Comparison of ENCODE assay signal across 13 mouse cellular contexts in the genomic region with DNA sequence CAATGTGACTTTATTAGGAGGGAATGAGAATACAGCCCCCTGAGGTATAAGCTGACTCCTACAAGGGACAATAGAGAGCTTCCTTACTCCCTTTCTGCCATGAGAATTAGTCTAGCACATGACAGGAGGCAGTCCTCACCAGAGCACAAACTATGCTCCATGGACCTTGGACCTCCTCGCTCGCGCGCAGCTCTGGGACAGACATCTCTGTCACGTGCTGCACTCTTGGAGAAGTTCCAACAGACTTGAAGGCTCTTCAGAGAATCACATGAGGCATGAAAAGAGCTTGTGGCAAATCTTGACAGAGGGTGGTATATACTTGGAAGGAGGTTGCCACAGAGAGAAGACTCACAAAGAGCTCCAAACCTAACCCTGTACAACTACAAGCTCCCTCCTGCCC. TPM values are rescaled to one million over a fixed set of nuclear protein-coding genes. Genes with fewer than 3 reads are reported as not detected.
A peak's percentile ranks its signal among the peaks of the same experiment; 100 is the strongest.
DNase-seq lines count a peak whose midpoint lies in the region; ATAC-seq and TF ChIP-seq lines count a peak whose summit lies in the region.
"Had no signal": no experiment of that assay in that cellular context is flagged by ENCODE, and none has a peak within 500 bp of the region (broad histone marks: within the 10 kb centered on the region; RNA-seq: fewer than 3 reads in every experiment).

No protein-coding gene starts in this region.

- ATAC-seq in kidney, embryonic 14.5 days (ENCODE audit: low FRiP score, low TSS enrichment) = no peak
- peak; percentile 44 for ATAC-seq in stomach, embryonic 16.5 days (ENCODE audit: insufficient read depth, low FRiP score)
- ATAC-seq: hindbrain, embryonic 16.5 days; Patski had no signal

- 85% methylated on average over 5 of the region's 5 CpGs for WGBS in kidney, embryonic 14.5 days
- 80% methylated on average over 5 of the region's 5 CpGs for WGBS in stomach, embryonic 16.5 days

- no peak for TF ChIP-seq CTCF in brain, embryonic 14.5 days (IDR thresholded peaks at IDR 0.05; ENCODE audit: borderline replicate concordance, extremely low read depth, insufficient read depth, insufficient read length)

- TF ChIP-seq POLR2A in brain, embryonic 14.5 days (IDR thresholded peaks at IDR 0.05; ENCODE audit: borderline replicate concordance, extremely low read depth, insufficient read depth, insufficient read length, poor library complexity, severe bottlenecking) = no peak

- H3K9ac ChIP-seq in kidney, embryonic 14.5 days (ENCODE audit: low read depth, low read length) = no peak overlapping the region
- no peak overlapping the region for H3K9ac ChIP-seq in stomach, embryonic 16.5 days (ENCODE audit: low read length)
- H3K9ac ChIP-seq: limb, embryonic 15.5 days had no signal

- H3K4me2 ChIP-seq in kidney, embryonic 14.5 days (replicated peaks; ENCODE audit: low read depth, low read length) = no peak overlapping the region
- no peak overlapping the region for H3K4me2 ChIP-seq in stomach, embryonic 16.5 days (ENCODE audit: low read depth, low read length)
- H3K4me2 ChIP-seq: limb, embryonic 15.5 days had no signal

- H3K9me3 ChIP-seq in kidney, embryonic 14.5 days (ENCODE audit: control insufficient read depth, low read length) = no peaks in the 10 kb centered on the region
- no peaks in the 10 kb centered on the region for H3K9me3 ChIP-seq in stomach, embryonic 16.5 days (replicated peaks; ENCODE audit: control insufficient read depth, low read length)
- H3K9me3 ChIP-seq: limb, embryonic 15.5 days had no signal

- no peak overlapping the region for H3K27ac ChIP-seq in kidney, embryonic 14.5 days (ENCODE audit: low read depth, low read length)
- H3K27ac ChIP-seq in stomach, embryonic 16.5 days (ENCODE audit: low read length) = no peak overlapping the region
- H3K27ac ChIP-seq: limb, embryonic 15.5 days had no signal

- peak; percentile 91 for DNase-seq in kidney, adult 11 months
- DNase-seq in brain, embryonic 14.5 days (ENCODE audit: low read depth) = peak; percentile 48
- DNase-seq in kidney, postnatal 36 days = peak; percentile 92 to 93
- DNase-seq in right cerebral cortex, adult 2 months (ENCODE audit: low spot score in 2 of 2) = no peak
- no peak for DNase-seq in layer of hippocampus, postnatal 25 days (ENCODE audit: extremely low spot score in 1 of 2, low spot score in 1 of 2)
- DNase-seq: cerebellum, adult 2 months; gastrocnemius, postnatal 36 days; spleen, adult 18-20 months had no signal

- H3K4me1 ChIP-seq in kidney, embryonic 14.5 days (ENCODE audit: control insufficient read depth, insufficient read depth, low read length) = 0 out of 2 replicates have a peak, but pooled peaks cover 4% of the 10 kb centered on the region
- peaks cover 8% of the 10 kb centered on the region for H3K4me1 ChIP-seq in stomach, embryonic 16.5 days (ENCODE audit: control insufficient read depth, insufficient read depth, low read length)

- no peaks in the 10 kb centered on the region for H3K36me3 ChIP-seq in kidney, embryonic 14.5 days (ENCODE audit: control insufficient read depth, insufficient read depth, low read length)
- no peaks in the 10 kb centered on the region for H3K36me3 ChIP-seq in stomach, embryonic 16.5 days (ENCODE audit: control insufficient read depth, insufficient read depth, low read length)
- H3K36me3 ChIP-seq: limb, embryonic 15.5 days had no signal

- H3K27me3 ChIP-seq in kidney, embryonic 14.5 days (ENCODE audit: control insufficient read depth, insufficient read depth, low read length) = no peaks in the 10 kb centered on the region
- peaks cover 9% of the 10 kb centered on the region; the same call in 1 of the 2 replicates for H3K27me3 ChIP-seq in stomach, embryonic 16.5 days (ENCODE audit: control insufficient read depth, insufficient read depth, low read length)

- H3K4me3 ChIP-seq in kidney, embryonic 14.5 days (ENCODE audit: low read length) = no peak overlapping the region
- no peak overlapping the region for H3K4me3 ChIP-seq in stomach, embryonic 16.5 days (replicated peaks; ENCODE audit: low read length)
- H3K4me3 ChIP-seq: limb, embryonic 15.5 days had no signal

RNA-seq across cellular contexts. Expression of a gene that starts 46.9 kb away (rescaled TPM):
- polyA plus RNA-seq in kidney, embryonic 14.5 days (2014; fragmentation: Nextera tagmentation; extraction: Ambion mirVana) = 1.9 and 2.0 TPM in 2 replicates
- 0.73 and 0.90 TPM in 2 replicates for polyA plus RNA-seq in brain, embryonic 14.5 days (2012; rRNA removed)
- 6.8 and 7.2 TPM in 2 replicates for polyA plus RNA-seq in stomach, embryonic 16.5 days (2015; fragmentation: Nextera tagmentation; extraction: Ambion mirVana)
- total RNA-seq in layer of hippocampus, postnatal 25 days (2021) = under 1 TPM; 0.35 to 0.62 TPM

Comparison
In these comparisons a context has a peak if more than half of its experiments do, and no peak if none do; other contexts are left out.
1. DNase-seq: peak in kidney, adult 11 months (single experiment), brain, embryonic 14.5 days (single experiment) and kidney, postnatal 36 days (2 of 2); none in right cerebral cortex, adult 2 months (0 of 2) and layer of hippocampus, postnatal 25 days (0 of 2).